In the genomic region with DNA sequence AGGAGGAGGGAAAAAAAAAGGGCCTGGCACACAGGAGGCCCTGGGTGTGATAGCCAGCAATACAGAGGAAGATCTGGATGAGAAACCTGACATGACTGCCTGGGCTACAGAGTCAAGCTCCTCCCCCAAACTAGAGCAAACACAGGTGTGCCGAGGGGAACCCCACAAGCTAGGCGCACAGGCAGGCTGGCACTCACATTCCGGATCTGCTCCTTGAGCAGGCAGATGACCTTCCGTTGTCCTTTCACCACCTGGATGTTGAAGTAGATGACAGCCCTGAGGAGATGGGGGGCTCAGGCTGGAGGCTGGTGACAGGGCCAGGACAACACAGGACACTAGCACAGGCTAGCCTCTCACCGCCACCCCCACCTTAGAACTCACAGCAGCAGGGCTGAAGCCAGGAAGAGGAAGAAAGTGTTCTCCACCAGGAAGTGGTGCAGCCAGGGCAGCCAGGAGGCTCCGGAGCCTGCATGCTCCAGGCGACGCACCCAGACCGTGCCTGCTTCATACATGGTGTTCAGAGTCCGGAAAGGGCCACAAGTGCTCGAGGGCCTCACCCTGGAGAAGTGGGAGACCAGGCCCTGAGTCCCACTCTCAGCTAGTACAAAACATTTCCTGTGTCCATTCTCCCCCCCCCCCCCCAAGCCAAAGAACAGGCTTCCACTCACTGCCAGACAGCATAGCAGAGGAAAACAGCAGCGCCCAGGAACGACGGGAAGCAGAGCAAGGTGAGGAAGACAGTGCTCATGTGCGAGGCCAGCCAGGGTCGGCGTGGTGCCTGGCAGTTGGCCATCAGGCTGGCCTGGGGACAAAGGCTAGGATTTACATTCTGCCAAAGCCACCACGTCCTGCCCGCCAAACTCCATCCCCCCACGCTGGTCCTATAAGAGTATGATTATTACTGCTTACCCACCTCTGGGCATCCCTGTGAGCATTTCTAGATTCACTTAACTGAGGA, we compare ENCODE assay signal across 17 mouse cellular contexts. TPM values are rescaled to one million over a fixed set of nuclear protein-coding genes. Genes with fewer than 3 reads are reported as not detected.
DNase-seq lines count a peak whose midpoint lies in the region; ATAC-seq and TF ChIP-seq lines count a peak whose summit lies in the region.
"Had no signal": no experiment of that assay in that cellular context is flagged by ENCODE, and none has a peak within 500 bp of the region (broad histone marks: within the 10 kb centered on the region; RNA-seq: fewer than 3 reads in every experiment).

No protein-coding gene starts in this region.

- WGBS in heart, embryonic 10.5 days: 78% methylated on average over 20 of the region's 20 CpGs
- 82% methylated on average over 20 of the region's 20 CpGs for WGBS in heart, embryonic 12.5 days
- 81% methylated on average over 20 of the region's 20 CpGs for WGBS in midbrain, embryonic 14.5 days
- WGBS in midbrain, embryonic 10.5 days: 89% methylated on average over 20 of the region's 20 CpGs
- 64% methylated on average over 20 of the region's 20 CpGs for WGBS in stomach, postnatal 0 days

- H3K27me3 ChIP-seq in heart, embryonic 10.5 days (ENCODE audit: insufficient read depth, poor library complexity, severe bottlenecking): no peaks in the 10 kb centered on the region
- H3K27me3 ChIP-seq in heart, embryonic 12.5 days (replicated peaks): no peaks in the 10 kb centered on the region
- H3K27me3 ChIP-seq in midbrain, embryonic 14.5 days (ENCODE audit: control insufficient read depth, insufficient read depth, low read length): no peaks in the 10 kb centered on the region
- H3K27me3 ChIP-seq in midbrain, embryonic 10.5 days (ENCODE audit: low read depth, poor library complexity, severe bottlenecking): no peaks in the 10 kb centered on the region
- no peaks in the 10 kb centered on the region for H3K27me3 ChIP-seq in stomach, postnatal 0 days (ENCODE audit: control insufficient read depth, insufficient read depth, low read length)
- H3K27me3 ChIP-seq: embryonic facial prominence, embryonic 15.5 days; midbrain, embryonic 12.5 days; Patski had no signal

- H3K27ac ChIP-seq in heart, embryonic 10.5 days: no peak overlapping the region
- H3K27ac ChIP-seq in heart, embryonic 12.5 days (ENCODE audit: poor library complexity, severe bottlenecking): no peak overlapping the region
- 0 out of 2 replicates have a peak overlapping the region, but pooled peaks have one; percentile 41 for H3K27ac ChIP-seq in midbrain, embryonic 14.5 days (replicated peaks; ENCODE audit: low read depth, low read length)
- H3K27ac ChIP-seq in midbrain, embryonic 10.5 days (replicated peaks): no peak overlapping the region
- peak overlapping the region; percentile 58; the same call in 1 of the 2 replicates for H3K27ac ChIP-seq in stomach, postnatal 0 days (replicated peaks)
- H3K27ac ChIP-seq: embryonic facial prominence, embryonic 15.5 days; midbrain, embryonic 12.5 days had no signal

- DNase-seq in heart, embryonic 10.5 days (ENCODE audit: low spot score): peak; percentile 74
- peak; percentile 32 for DNase-seq in midbrain, embryonic 14.5 days
- DNase-seq in midbrain, embryonic 10.5 days (ENCODE audit: low spot score): no peak
- DNase-seq in kidney, postnatal 36 days: peak; percentile 35 to 56
- DNase-seq in stomach, postnatal 0 days (ENCODE audit: low spot score): peak; percentile 52
- no peak for DNase-seq in frontal cortex, postnatal 14 days (ENCODE audit: low spot score in 2 of 2)
- no peak for DNase-seq in urinary bladder, postnatal 14 days (ENCODE audit: low spot score)
- DNase-seq: adrenal gland, postnatal 14 days; lung, adult 18-20 months; thymus, postnatal 14 days had no signal

- no peak overlapping the region for H3K9ac ChIP-seq in heart, embryonic 12.5 days
- H3K9ac ChIP-seq in midbrain, embryonic 14.5 days (replicated peaks; ENCODE audit: low read length): no peak overlapping the region
- H3K9ac ChIP-seq in stomach, postnatal 0 days (ENCODE audit: low read length): no peak overlapping the region
- H3K9ac ChIP-seq: embryonic facial prominence, embryonic 15.5 days; midbrain, embryonic 12.5 days had no signal

- peaks cover 79% of the 10 kb centered on the region for H3K36me3 ChIP-seq in heart, embryonic 10.5 days
- H3K36me3 ChIP-seq in heart, embryonic 12.5 days: peaks cover 84% of the 10 kb centered on the region
- peaks cover 28% of the 10 kb centered on the region for H3K36me3 ChIP-seq in midbrain, embryonic 14.5 days (ENCODE audit: control insufficient read depth, insufficient read depth, low read length)
- H3K36me3 ChIP-seq in midbrain, embryonic 10.5 days: peaks cover 26% of the 10 kb centered on the region
- H3K36me3 ChIP-seq in stomach, postnatal 0 days (ENCODE audit: control insufficient read depth, insufficient read depth, low read length): peaks cover under 1% of the 10 kb centered on the region; the same call in 1 of the 2 replicates

- no peak for ATAC-seq in heart, embryonic 12.5 days (ENCODE audit: insufficient number of reproducible peaks, low FRiP score)
- ATAC-seq in midbrain, embryonic 14.5 days (ENCODE audit: low FRiP score, low TSS enrichment): no peak
- peak; percentile 40 for ATAC-seq in stomach, postnatal 0 days (ENCODE audit: low FRiP score, low TSS enrichment)
- ATAC-seq: CD4-positive, CD25-positive, alpha-beta regulatory T cell, adult 4 months; Patski had no signal

- H3K4me1 ChIP-seq in heart, embryonic 10.5 days: peaks cover 20% of the 10 kb centered on the region
- H3K4me1 ChIP-seq in heart, embryonic 12.5 days (replicated peaks): peaks cover 15% of the 10 kb centered on the region
- H3K4me1 ChIP-seq in midbrain, embryonic 14.5 days (ENCODE audit: control insufficient read depth, insufficient read depth, low read length): no peaks in the 10 kb centered on the region
- 0 out of 2 replicates have a peak, but pooled peaks cover 4% of the 10 kb centered on the region for H3K4me1 ChIP-seq in midbrain, embryonic 10.5 days
- H3K4me1 ChIP-seq in stomach, postnatal 0 days (replicated peaks; ENCODE audit: control insufficient read depth, insufficient read depth): no peaks in the 10 kb centered on the region
- H3K4me1 ChIP-seq: embryonic facial prominence, embryonic 15.5 days had no signal

- H3K4me3 ChIP-seq in heart, embryonic 10.5 days: no peak overlapping the region
- H3K4me3 ChIP-seq in heart, embryonic 12.5 days: no peak overlapping the region
- H3K4me3 ChIP-seq in midbrain, embryonic 14.5 days (replicated peaks; ENCODE audit: low read depth, low read length): no peak overlapping the region
- no peak overlapping the region for H3K4me3 ChIP-seq in midbrain, embryonic 10.5 days
- no peak overlapping the region for H3K4me3 ChIP-seq in stomach, postnatal 0 days (ENCODE audit: low read depth, low read length)
- H3K4me3 ChIP-seq: embryonic facial prominence, embryonic 15.5 days; midbrain, embryonic 12.5 days had no signal

- no peaks in the 10 kb centered on the region for H3K9me3 ChIP-seq in heart, embryonic 10.5 days
- H3K9me3 ChIP-seq in heart, embryonic 12.5 days (replicated peaks): no peaks in the 10 kb centered on the region
- no peaks in the 10 kb centered on the region for H3K9me3 ChIP-seq in midbrain, embryonic 14.5 days (ENCODE audit: control insufficient read depth, low read length)
- no peaks in the 10 kb centered on the region for H3K9me3 ChIP-seq in midbrain, embryonic 10.5 days (replicated peaks)
- no peaks in the 10 kb centered on the region for H3K9me3 ChIP-seq in stomach, postnatal 0 days (ENCODE audit: control insufficient read depth, low read length)
- H3K9me3 ChIP-seq: embryonic facial prominence, embryonic 15.5 days; midbrain, embryonic 12.5 days had no signal

- no peak for TF ChIP-seq EP300 in stomach, postnatal 0 days (optimal IDR thresholded peaks at IDR 0.05)

- H3K4me2 ChIP-seq in heart, embryonic 12.5 days: no peak overlapping the region
- H3K4me2 ChIP-seq in midbrain, embryonic 14.5 days (ENCODE audit: low read length): no peak overlapping the region
- H3K4me2 ChIP-seq in stomach, postnatal 0 days (replicated peaks; ENCODE audit: low read depth): no peak overlapping the region
- H3K4me2 ChIP-seq: embryonic facial prominence, embryonic 15.5 days; heart, embryonic 11.5 days; midbrain, embryonic 12.5 days had no signal

- no peak for TF ChIP-seq CTCF in stomach, postnatal 0 days (IDR thresholded peaks at IDR 0.05; ENCODE audit: low read depth)

RNA-seq across cellular contexts. Expression of a gene that starts 12.9 kb away (rescaled TPM):
- 3.7 and 3.9 TPM in 2 replicates for polyA plus RNA-seq in heart, embryonic 10.5 days (2016; fragmentation: Nextera tagmentation; extraction: Ambion mirVana)
- polyA plus RNA-seq in heart, embryonic 12.5 days (2016; fragmentation: Nextera tagmentation; extraction: Ambion mirVana): 4.0 and 4.1 TPM in 2 replicates
- 0.32 and 0.66 TPM in 2 replicates for polyA plus RNA-seq in midbrain, embryonic 14.5 days (2014; fragmentation: Nextera tagmentation; extraction: Ambion mirVana)
- 0.78 and 0.93 TPM in 2 replicates for polyA plus RNA-seq in midbrain, embryonic 10.5 days (2016; fragmentation: Nextera tagmentation; extraction: Ambion mirVana)
- 8.9 and 10.0 TPM in 2 replicates for polyA plus RNA-seq in stomach, postnatal 0 days (2015; fragmentation: Nextera tagmentation; extraction: Ambion mirVana)

RNA-seq across cellular contexts. Expression of a gene that starts 13.0 kb away (rescaled TPM):
- polyA plus RNA-seq in heart, embryonic 10.5 days (2016; fragmentation: Nextera tagmentation; extraction: Ambion mirVana): 30.6 and 33.3 TPM in 2 replicates
- polyA plus RNA-seq in heart, embryonic 12.5 days (2016; fragmentation: Nextera tagmentation; extraction: Ambion mirVana): 23.8 and 26.5 TPM in 2 replicates
- 2.4 and 3.6 TPM in 2 replicates for polyA plus RNA-seq in midbrain, embryonic 14.5 days (2014; fragmentation: Nextera tagmentation; extraction: Ambion mirVana)
- polyA plus RNA-seq in midbrain, embryonic 10.5 days (2016; fragmentation: Nextera tagmentation; extraction: Ambion mirVana): 10.1 and 10.5 TPM in 2 replicates
- polyA plus RNA-seq in stomach, postnatal 0 days (2015; fragmentation: Nextera tagmentation; extraction: Ambion mirVana): 21.0 and 24.1 TPM in 2 replicates

RNA-seq across cellular contexts. Expression of a gene that starts 28.5 kb away (rescaled TPM):
- polyA plus RNA-seq in heart, embryonic 10.5 days (2016; fragmentation: Nextera tagmentation; extraction: Ambion mirVana): 4.3 and 4.8 TPM in 2 replicates
- 0.71 and 1.7 TPM in 2 replicates for polyA plus RNA-seq in heart, embryonic 12.5 days (2016; fragmentation: Nextera tagmentation; extraction: Ambion mirVana)
- polyA plus RNA-seq in midbrain, embryonic 14.5 days (2014; fragmentation: Nextera tagmentation; extraction: Ambion mirVana): not detected in 2 replicates
- polyA plus RNA-seq in midbrain, embryonic 10.5 days (2016; fragmentation: Nextera tagmentation; extraction: Ambion mirVana): 1.4 and 2.2 TPM in 2 replicates
- 0.12 TPM in 1 of 2 replicates, not detected in the other for polyA plus RNA-seq in stomach, postnatal 0 days (2015; fragmentation: Nextera tagmentation; extraction: Ambion mirVana)
- polyA plus RNA-seq: cerebellum, adult 2 months; Patski had no signal

RNA-seq across cellular contexts. Expression of a gene that starts 40.5 kb away (rescaled TPM):
- 1.1 TPM in 2 replicates for polyA plus RNA-seq in heart, embryonic 10.5 days (2016; fragmentation: Nextera tagmentation; extraction: Ambion mirVana)
- 0.78 and 0.82 TPM in 2 replicates for polyA plus RNA-seq in heart, embryonic 12.5 days (2016; fragmentation: Nextera tagmentation; extraction: Ambion mirVana)
- polyA plus RNA-seq in midbrain, embryonic 14.5 days (2014; fragmentation: Nextera tagmentation; extraction: Ambion mirVana): 0.47 and 1.4 TPM in 2 replicates
- 0.14 and 0.58 TPM in 2 replicates for polyA plus RNA-seq in midbrain, embryonic 10.5 days (2016; fragmentation: Nextera tagmentation; extraction: Ambion mirVana)
- 0.18 and 0.24 TPM in 2 replicates for polyA plus RNA-seq in stomach, postnatal 0 days (2015; fragmentation: Nextera tagmentation; extraction: Ambion mirVana)

RNA-seq across cellular contexts. Expression of a gene that starts 40.5 kb away (rescaled TPM):
- polyA plus RNA-seq in heart, embryonic 10.5 days (2016; fragmentation: Nextera tagmentation; extraction: Ambion mirVana): 68.1 and 76.3 TPM in 2 replicates
- polyA plus RNA-seq in heart, embryonic 12.5 days (2016; fragmentation: Nextera tagmentation; extraction: Ambion mirVana): 68.9 and 69.3 TPM in 2 replicates
- polyA plus RNA-seq in midbrain, embryonic 14.5 days (2014; fragmentation: Nextera tagmentation; extraction: Ambion mirVana): 8.2 and 18.9 TPM in 2 replicates
- polyA plus RNA-seq in midbrain, embryonic 10.5 days (2016; fragmentation: Nextera tagmentation; extraction: Ambion mirVana): 36.2 and 39.4 TPM in 2 replicates
- polyA plus RNA-seq in stomach, postnatal 0 days (2015; fragmentation: Nextera tagmentation; extraction: Ambion mirVana): 165 and 183 TPM in 2 replicates

Comparison
In these comparisons a context has a peak if more than half of its experiments do, and no peak if none do; other contexts are left out.
1. DNase-seq: peak in heart, embryonic 10.5 days (single experiment), midbrain, embryonic 14.5 days (single experiment), kidney, postnatal 36 days (2 of 2) and stomach, postnatal 0 days (single experiment); none in midbrain, embryonic 10.5 days (single experiment), frontal cortex, postnatal 14 days (0 of 2) and urinary bladder, postnatal 14 days (single experiment).
2. H3K27ac ChIP-seq: peak in midbrain, embryonic 14.5 days (single experiment) and stomach, postnatal 0 days (single experiment); none in heart, embryonic 10.5 days (single experiment), heart, embryonic 12.5 days (single experiment) and midbrain, embryonic 10.5 days (single experiment).